Comparison of ENCODE assay signal across 19 mouse cellular contexts in the genomic region with DNA sequence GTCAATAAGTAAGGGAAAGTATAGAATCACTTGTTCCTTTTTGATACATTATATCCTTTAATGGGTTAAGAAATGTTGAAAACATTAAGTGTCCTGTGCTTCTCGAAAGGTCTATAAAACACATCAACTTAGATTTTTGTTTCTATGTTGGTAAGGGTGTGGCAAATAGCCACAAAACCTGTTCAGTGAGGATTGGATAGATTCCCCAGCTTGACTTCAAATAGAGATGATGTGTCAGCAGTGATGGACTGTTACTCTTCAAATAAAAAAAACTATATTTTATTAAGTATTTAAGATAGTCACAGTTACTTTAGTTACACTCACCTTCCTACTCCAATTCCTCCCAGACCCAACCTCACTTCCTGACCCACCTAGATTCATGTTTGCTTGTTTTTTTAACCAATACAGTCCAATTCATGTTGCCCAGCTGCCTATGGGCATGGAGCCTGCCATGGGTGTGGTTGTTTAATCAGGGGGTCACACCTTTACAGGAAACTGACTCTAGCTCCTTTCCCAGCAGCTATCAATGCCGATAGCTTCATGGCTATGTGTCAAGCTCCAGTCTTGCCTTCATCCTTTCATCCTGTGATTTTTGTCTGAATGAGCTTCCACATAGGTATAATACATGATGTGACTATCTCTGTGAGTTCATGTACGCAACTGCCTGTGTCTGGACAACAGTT. TPM values are rescaled to one million over a fixed set of nuclear protein-coding genes. Genes with fewer than 3 reads are reported as not detected.
DNase-seq lines count a peak whose midpoint lies in the region; ATAC-seq lines count a peak whose summit lies in the region.
"Had no signal": no experiment of that assay in that cellular context is flagged by ENCODE, and none has a peak within 500 bp of the region (broad histone marks: within the 10 kb centered on the region; RNA-seq: fewer than 3 reads in every experiment).

No protein-coding gene starts in this region.

- no peaks in the 10 kb centered on the region for H3K9me3 ChIP-seq in liver, embryonic 11.5 days (ENCODE audit: control insufficient read depth, low read length)
- H3K9me3 ChIP-seq in liver, embryonic 15.5 days (replicated peaks): no peaks in the 10 kb centered on the region
- no peaks in the 10 kb centered on the region for H3K9me3 ChIP-seq in kidney, embryonic 14.5 days (ENCODE audit: control insufficient read depth, low read length)
- no peaks in the 10 kb centered on the region for H3K9me3 ChIP-seq in intestine, embryonic 15.5 days
- H3K9me3 ChIP-seq: embryonic facial prominence, embryonic 10.5 days; forebrain, embryonic 15.5 days; heart, embryonic 10.5 days; hindbrain, embryonic 13.5 days had no signal

- H3K27ac ChIP-seq in liver, embryonic 11.5 days (ENCODE audit: low read depth, low read length): no peak overlapping the region
- H3K27ac ChIP-seq in liver, embryonic 15.5 days (replicated peaks): no peak overlapping the region
- no peak overlapping the region for H3K27ac ChIP-seq in kidney, embryonic 14.5 days (ENCODE audit: low read depth, low read length)
- no peak overlapping the region for H3K27ac ChIP-seq in intestine, embryonic 15.5 days
- H3K27ac ChIP-seq: embryonic facial prominence, embryonic 10.5 days; forebrain, embryonic 15.5 days; heart, embryonic 10.5 days; hindbrain, embryonic 13.5 days; hindbrain, postnatal 0 days had no signal

- no peaks in the 10 kb centered on the region for H3K36me3 ChIP-seq in liver, embryonic 11.5 days (ENCODE audit: control insufficient read depth, insufficient read depth, low read length)
- H3K36me3 ChIP-seq in liver, embryonic 15.5 days (replicated peaks): no peaks in the 10 kb centered on the region
- H3K36me3 ChIP-seq in kidney, embryonic 14.5 days (ENCODE audit: control insufficient read depth, insufficient read depth, low read length): no peaks in the 10 kb centered on the region
- H3K36me3 ChIP-seq in intestine, embryonic 15.5 days: no peaks in the 10 kb centered on the region
- H3K36me3 ChIP-seq: embryonic facial prominence, embryonic 10.5 days; forebrain, embryonic 15.5 days; heart, embryonic 10.5 days; hindbrain, embryonic 13.5 days had no signal

- DNase-seq in c-Kit-positive CD71-positive TER-119-positive erythroid progenitor cells, embryonic 14.5 days (ENCODE audit: low spot score): peak; percentile 18
- DNase-seq in liver, embryonic 11.5 days (ENCODE audit: low spot score): no peak
- no peak for DNase-seq in heart, postnatal 14 days
- no peak for DNase-seq in left cerebral cortex, postnatal 10 days (ENCODE audit: extremely low spot score in 1 of 2, low spot score in 2 of 2)
- DNase-seq: adrenal gland, adult 8-10 months; adrenal gland, postnatal 36 days; cerebellum, adult 18-20 months; cerebellum, postnatal 10 days; heart, adult 18-20 months; heart, postnatal 10 days had no signal

- 77% methylated on average over 3 of the region's 3 CpGs for WGBS in liver, embryonic 11.5 days
- 59% methylated on average over 3 of the region's 3 CpGs for WGBS in liver, embryonic 15.5 days (ENCODE audit: insufficient replicate concordance)
- 92% methylated on average over 3 of the region's 3 CpGs for WGBS in kidney, embryonic 14.5 days
- 81% methylated on average over 3 of the region's 3 CpGs for WGBS in intestine, embryonic 15.5 days

- intact Hi-C loops in heart, postnatal 14 days (cut with DNase I): no loop called here
- intact Hi-C loops in left cerebral cortex, postnatal 10 days (cut with DNase I): no loop called here

- no peak overlapping the region for H3K9ac ChIP-seq in liver, embryonic 11.5 days (ENCODE audit: low read depth, low read length)
- no peak overlapping the region for H3K9ac ChIP-seq in liver, embryonic 15.5 days
- no peak overlapping the region for H3K9ac ChIP-seq in kidney, embryonic 14.5 days (ENCODE audit: low read depth, low read length)
- no peak overlapping the region for H3K9ac ChIP-seq in intestine, embryonic 15.5 days
- H3K9ac ChIP-seq: forebrain, embryonic 15.5 days; hindbrain, embryonic 13.5 days had no signal

- H3K4me2 ChIP-seq in liver, embryonic 11.5 days: no peak overlapping the region
- no peak overlapping the region; the same call in 1 of the 2 replicates for H3K4me2 ChIP-seq in liver, embryonic 15.5 days
- H3K4me2 ChIP-seq in kidney, embryonic 14.5 days (replicated peaks; ENCODE audit: low read depth, low read length): no peak overlapping the region
- H3K4me2 ChIP-seq in intestine, embryonic 15.5 days (replicated peaks): no peak overlapping the region
- H3K4me2 ChIP-seq: forebrain, embryonic 15.5 days; hindbrain, embryonic 13.5 days had no signal

- no peak overlapping the region for H3K4me3 ChIP-seq in liver, embryonic 11.5 days (ENCODE audit: low read depth, low read length)
- no peak overlapping the region for H3K4me3 ChIP-seq in liver, embryonic 15.5 days (replicated peaks)
- no peak overlapping the region for H3K4me3 ChIP-seq in kidney, embryonic 14.5 days (ENCODE audit: low read length)
- no peak overlapping the region for H3K4me3 ChIP-seq in intestine, embryonic 15.5 days (replicated peaks)
- H3K4me3 ChIP-seq: embryonic facial prominence, embryonic 10.5 days; erythroblast, embryonic 14.5 days; forebrain, embryonic 15.5 days; heart, embryonic 10.5 days; hindbrain, embryonic 13.5 days had no signal

- H3K4me1 ChIP-seq in liver, embryonic 11.5 days (replicated peaks; ENCODE audit: control insufficient read depth, insufficient read depth, low read length): no peaks in the 10 kb centered on the region
- peaks cover 7% of the 10 kb centered on the region for H3K4me1 ChIP-seq in liver, embryonic 15.5 days (replicated peaks)
- no peaks in the 10 kb centered on the region for H3K4me1 ChIP-seq in kidney, embryonic 14.5 days (ENCODE audit: control insufficient read depth, insufficient read depth, low read length)
- no peaks in the 10 kb centered on the region for H3K4me1 ChIP-seq in intestine, embryonic 15.5 days (replicated peaks)
- H3K4me1 ChIP-seq: forebrain, embryonic 15.5 days; heart, embryonic 10.5 days; hindbrain, embryonic 13.5 days had no signal

- H3K27me3 ChIP-seq in liver, embryonic 11.5 days (replicated peaks; ENCODE audit: control insufficient read depth, insufficient read depth, low read length): no peaks in the 10 kb centered on the region
- no peaks in the 10 kb centered on the region for H3K27me3 ChIP-seq in liver, embryonic 15.5 days
- no peaks in the 10 kb centered on the region for H3K27me3 ChIP-seq in kidney, embryonic 14.5 days (ENCODE audit: control insufficient read depth, insufficient read depth, low read length)
- no peaks in the 10 kb centered on the region for H3K27me3 ChIP-seq in intestine, embryonic 15.5 days (replicated peaks)
- H3K27me3 ChIP-seq: forebrain, embryonic 15.5 days; hindbrain, embryonic 13.5 days had no signal

- ATAC-seq in liver, embryonic 11.5 days (replicated peaks; ENCODE audit: low FRiP score): 0 out of 2 replicates have a peak, but pooled peaks have one; percentile 23
- ATAC-seq in liver, embryonic 15.5 days (ENCODE audit: insufficient read depth): peak; percentile 84
- no peak for ATAC-seq in kidney, embryonic 14.5 days (ENCODE audit: low FRiP score, low TSS enrichment)
- ATAC-seq in intestine, embryonic 15.5 days: no peak
- ATAC-seq: forebrain, embryonic 15.5 days; hindbrain, postnatal 0 days had no signal

RNA-seq across cellular contexts. Expression of gene Usp25, which starts 45.8 kb away (rescaled TPM):
- polyA plus RNA-seq in liver, embryonic 11.5 days (2014; fragmentation: Nextera tagmentation; extraction: Ambion mirVana): 49.1 and 57.4 TPM in 2 replicates
- polyA plus RNA-seq in liver, embryonic 15.5 days (2015; fragmentation: Nextera tagmentation; extraction: Ambion mirVana): 39.5 and 41.4 TPM in 2 replicates
- polyA plus RNA-seq in kidney, embryonic 14.5 days (2014; fragmentation: Nextera tagmentation; extraction: Ambion mirVana): 17.2 and 31.5 TPM in 2 replicates
- 18.7 and 19.5 TPM in 2 replicates for polyA plus RNA-seq in intestine, embryonic 15.5 days (2015; fragmentation: Nextera tagmentation; extraction: Ambion mirVana)
- total RNA-seq in heart, postnatal 14 days (2021): 10 to 100 TPM; 72.0 to 78.6 TPM
- total RNA-seq in left cerebral cortex, postnatal 10 days (2021): 10 to 100 TPM; 21.8 to 24.3 TPM

Comparison
In these comparisons a context has a peak if more than half of its experiments do, and no peak if none do; other contexts are left out.
1. ATAC-seq: peak in liver, embryonic 11.5 days (single experiment) and liver, embryonic 15.5 days (single experiment); none in kidney, embryonic 14.5 days (single experiment) and intestine, embryonic 15.5 days (single experiment).